Mouse (Mus musculus): ENCODE measurements around the gene Slc45a1. TPM values are rescaled to one million over a fixed set of nuclear protein-coding genes. Genes with fewer than 3 reads are reported as not detected.

Slc45a1 gene
- not detected for polyA plus RNA-seq (2014; fragmentation: Illumina TruSeq; extraction: RNeasy Lipid Tissue Mini Kit (QIAGEN cat#74804))

GRCm38 (mm10) chr4:150651390-150652277 is at the start of gene Slc45a1:
Gene Slc45a1, minus strand, starts transcription at chr4:150652174.

Other genes starting within 250 kb of the Slc45a1 start
- gene Errfi1, start 201.7 kb upstream of the Slc45a1 start, polyA plus RNA-seq (2014; fragmentation: Illumina TruSeq; extraction: RNeasy Lipid Tissue Mini Kit (QIAGEN cat#74804)): 46.6 TPM